Mouse (Mus musculus): ENCODE measurements around the gene Map2k3.
"Not testable (repeated sequence)": the region's sequence is repeated elsewhere in the genome, so short reads cannot be mapped to it uniquely, and the experiment has no call there.

The Map2k3 gene

DNA sequence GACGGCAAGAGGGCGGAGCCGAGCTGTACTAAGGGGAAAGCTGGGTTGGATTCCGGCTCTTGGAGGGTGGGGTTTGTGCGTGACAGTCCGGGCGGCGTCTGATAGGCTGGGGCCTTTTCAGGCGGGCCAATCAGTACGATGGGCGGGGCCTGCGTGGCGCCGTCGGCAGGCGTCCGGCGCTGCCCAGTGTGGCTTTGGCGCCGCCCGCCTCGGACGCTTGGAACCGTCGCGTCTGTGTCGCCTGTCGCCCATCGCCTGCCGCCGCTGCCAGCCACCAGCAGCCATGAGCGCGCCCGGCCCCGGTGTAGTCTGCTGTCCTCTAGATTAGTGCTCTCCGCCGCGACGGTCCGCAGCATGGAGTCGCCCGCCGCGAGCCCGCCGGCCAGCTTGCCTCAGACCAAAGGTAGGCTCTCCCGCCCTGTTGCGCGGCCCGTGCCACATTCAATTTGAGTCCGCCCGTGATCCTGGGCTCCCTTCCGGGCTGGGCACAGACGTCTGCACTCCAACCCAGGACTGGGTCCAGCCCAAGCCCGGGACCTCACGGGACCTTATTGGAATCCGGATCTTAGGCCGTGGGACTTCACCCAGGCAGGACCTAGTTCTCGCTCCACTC lies at the start of gene Map2k3:
TSS of gene Map2k3 (plus strand) at position 165 of the 613 bp plus-strand sequence.
- peak; percentile 97 for DNase-seq

DNA sequence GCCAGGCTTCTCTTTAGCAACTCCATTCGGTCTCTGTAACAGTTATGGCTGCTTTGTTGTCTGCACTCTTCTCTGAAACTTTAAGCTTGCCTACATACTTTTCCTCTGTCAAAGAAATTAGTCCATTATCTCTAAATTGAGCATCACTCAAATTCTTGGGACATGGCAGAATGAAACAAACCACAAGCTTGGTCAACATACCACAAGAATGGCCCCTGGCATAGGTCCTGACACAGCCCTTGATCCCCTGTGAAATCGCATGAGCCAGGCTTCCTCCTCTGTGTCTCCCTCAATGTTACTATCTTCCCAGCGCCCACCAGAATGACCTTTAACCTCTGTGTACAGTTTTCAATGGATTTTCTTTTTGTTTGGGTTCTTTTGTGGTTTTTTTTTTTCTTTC lies 49.4 kb upstream of the Map2k3 start:
- no peak for DNase-seq

DNA sequence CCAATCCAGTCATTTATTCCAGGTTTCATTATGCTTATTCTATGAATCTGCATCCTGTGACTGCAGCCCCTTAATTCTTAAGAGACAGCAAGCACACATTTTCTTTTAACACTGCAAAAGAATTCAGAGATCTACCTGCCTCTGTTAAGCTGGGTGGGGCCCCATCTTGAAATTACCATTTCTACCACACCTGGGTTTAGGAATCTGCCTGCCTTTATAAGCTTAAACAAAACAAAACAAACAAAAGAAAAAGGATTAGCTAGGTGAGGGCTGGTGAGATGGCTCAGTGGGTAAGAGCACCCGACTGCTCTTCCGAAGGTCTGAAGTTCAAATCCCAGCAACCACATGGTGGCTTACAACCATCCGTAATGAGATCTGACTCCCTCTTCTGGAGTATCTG lies 44.8 kb upstream of the Map2k3 start:
- not testable (repeated sequence) for DNase-seq

DNA sequence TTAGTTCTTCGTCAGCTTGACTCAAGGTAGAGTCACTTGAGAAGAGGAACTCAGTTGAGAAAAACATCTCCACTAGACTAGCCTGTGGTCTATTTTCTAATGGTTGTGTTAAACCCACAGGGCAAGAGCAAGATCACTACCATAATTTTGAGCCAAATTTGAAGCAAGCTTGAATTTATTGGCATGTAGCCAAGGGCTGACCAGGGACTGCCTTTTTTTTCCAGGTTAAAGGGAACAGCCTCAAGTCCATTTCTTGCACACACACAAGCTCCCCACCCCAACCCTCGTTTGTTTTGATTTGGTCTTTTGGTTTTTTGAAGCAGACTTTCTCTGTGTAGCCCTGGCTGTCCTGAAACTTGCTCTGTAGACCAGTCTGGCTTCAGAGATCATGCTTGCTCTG lies 42.0 kb upstream of the Map2k3 start:
- DNase-seq = no peak

DNA sequence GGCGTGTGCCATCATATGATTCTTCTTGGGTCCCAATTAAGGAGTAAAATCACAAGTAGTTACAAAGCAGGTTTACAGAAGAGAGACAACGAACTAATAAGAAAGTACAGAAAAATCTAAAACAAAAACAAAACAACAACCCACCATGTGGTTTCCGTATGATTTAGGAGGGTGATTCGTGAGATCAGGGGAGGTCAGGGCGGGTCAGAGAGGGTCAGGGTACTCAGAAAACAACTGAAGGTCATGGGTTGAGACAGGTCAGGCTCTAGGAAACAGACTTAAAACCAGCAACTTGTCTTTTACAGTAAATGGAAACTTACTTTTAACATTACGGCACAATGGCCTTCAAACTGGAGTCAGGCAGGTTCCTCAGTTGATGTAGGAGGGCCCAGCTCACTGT lies 41.5 kb upstream of the Map2k3 start:
- no peak for DNase-seq

DNA sequence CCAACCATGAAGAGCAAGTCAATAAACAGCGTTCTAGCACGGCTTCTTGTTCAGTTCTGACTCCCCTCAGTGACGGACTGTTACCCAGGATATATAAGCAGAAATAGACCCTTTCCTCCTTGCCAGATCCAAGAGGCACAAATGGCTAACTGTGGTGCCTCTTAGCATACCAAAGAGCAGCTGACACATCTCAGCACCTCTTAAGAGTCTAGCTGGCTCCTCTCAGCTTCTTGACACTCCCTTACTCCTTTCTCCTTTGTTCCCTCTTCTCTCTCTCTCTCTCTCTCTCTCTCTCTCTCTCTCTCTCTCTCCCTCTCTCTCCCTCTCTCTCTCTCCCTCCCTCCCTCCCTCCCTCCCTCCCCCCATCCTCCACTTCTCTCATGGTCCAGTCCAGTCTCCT lies 41.1 kb upstream of the Map2k3 start:
- no peak for DNase-seq

DNA sequence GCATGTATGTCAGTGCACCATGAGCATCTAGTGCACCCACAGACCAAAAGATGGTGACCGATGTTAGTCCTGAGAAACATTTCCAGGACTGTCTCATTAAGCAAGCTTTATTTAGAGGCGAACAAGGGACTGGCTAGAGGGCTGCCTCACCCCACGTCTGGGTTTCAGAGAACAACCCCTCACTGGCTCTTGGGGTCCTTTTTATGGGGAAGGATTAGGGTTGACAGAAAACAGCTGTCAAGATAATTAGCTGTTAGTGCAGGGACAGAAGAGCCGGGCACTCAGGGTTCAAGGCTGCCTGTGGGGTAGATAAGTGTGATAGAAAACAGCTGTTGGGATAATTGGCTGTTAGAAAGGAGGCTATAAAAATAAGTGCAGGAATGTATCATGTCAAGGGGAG lies 35.9 kb upstream of the Map2k3 start:
- no peak for DNase-seq

DNA sequence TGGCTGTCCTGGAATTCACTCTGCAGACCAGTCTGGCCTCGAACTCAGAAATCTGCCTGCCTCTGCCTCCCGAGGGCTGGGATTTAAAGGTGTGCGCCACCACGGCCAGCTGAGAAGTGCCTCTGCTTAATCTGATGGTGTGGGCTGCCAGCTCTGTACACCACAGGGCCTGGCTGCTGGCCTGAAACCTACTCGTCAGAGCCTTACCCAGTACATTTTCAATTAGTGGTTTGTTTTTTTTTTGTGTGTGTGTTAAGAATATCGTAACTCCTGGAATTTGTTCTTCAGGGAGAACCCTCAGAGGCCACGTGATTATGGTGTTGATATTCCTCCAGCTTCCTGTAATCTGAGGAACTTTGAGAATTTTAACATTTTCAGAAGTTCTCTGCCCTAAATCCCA lies 29.8 kb upstream of the Map2k3 start:
- DNase-seq = no peak

DNA sequence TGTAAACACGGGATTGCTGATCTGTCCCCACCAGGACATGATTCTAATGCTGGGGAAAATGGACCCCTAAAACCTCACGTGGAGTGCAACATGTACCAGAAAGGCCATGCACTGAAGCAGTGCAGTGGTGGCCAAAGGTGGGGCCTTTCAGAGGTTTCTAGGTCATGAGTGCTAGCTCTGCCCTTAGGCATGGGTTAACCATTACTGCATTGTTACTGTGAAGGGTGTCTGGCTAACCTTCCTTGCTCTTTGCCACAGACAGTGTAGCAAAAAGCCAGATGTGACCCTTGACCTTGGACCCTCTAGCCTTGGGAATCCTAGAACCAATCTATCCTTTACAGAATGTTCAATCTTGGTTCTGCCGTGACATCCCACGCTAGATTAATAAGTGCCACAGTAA lies 29.3 kb upstream of the Map2k3 start:
- DNase-seq = no peak

DNA sequence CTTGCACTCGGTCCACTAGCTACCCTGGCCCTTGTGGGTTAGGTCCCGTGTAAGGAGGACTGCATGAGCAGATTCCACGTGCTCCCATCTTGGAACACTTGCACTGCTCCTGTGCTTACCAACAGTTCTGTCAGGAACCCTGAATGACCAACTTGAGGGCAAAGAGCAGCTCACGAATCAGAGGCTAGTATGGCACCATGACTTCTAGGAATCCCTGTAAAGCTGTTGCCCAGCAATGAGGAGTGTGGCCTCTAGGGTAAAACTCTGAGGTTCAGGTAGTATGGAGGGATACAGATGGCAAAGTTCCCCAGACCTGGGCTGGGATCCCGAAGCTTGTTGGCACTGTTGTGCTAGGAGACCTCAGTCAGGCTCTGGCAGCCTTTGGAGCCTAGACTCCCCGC lies 28.2 kb upstream of the Map2k3 start:
- no peak for DNase-seq

DNA sequence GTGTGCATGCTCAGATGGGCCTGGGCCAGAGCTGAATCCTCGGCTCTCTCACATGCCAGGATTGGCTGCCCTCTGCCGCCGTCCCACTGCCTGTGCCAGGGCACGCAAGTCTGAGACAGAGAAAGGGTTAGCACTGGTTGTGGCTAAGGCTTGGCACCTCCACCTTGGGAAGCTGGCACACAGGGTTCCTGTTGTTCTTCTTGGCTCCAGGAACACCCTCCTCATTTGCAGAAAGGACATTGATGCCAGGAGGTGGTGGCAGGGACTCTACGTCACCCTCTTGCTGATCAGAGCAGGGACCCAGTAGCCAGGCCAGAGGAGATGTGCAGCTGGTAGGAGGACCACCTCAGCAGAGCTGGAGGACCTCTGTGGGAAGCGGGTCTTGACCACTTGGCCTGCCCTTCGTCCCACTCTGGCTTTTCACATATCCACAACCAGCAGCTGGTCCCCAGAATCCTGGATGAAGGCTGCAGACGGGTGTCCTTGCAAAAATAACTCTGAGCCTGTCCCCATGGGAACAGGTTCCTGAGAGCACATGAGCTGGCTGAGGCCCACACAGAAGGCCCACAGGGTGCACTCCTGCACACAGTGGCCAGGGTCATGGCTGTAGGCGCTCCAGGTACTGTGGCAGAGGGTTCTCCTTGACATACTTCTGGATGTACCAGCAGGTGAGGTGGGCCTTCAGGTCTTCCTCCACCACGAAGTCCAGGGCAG lies 26.3 kb upstream of the Map2k3 start:
- no peak for DNase-seq

DNA sequence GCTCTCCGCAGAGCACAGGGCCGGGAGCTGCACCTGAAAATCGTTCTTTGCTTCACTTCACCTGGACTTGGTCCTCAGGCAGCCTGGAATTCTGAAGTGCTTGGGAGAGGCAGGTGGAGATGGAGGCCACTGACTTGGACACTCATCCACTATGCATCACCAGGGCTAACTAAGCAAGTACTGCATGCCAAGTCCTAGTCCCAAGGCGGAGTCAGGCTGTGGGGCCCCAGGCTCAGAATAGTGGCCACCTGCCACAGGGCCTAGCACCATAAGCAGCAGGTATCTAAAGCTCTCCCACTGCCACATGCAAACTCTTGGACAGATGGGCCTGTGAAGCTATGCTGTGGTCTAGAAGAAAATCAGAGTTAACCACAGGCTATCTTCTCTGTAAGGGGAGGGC lies 25.4 kb upstream of the Map2k3 start:
- DNase-seq = no peak

DNA sequence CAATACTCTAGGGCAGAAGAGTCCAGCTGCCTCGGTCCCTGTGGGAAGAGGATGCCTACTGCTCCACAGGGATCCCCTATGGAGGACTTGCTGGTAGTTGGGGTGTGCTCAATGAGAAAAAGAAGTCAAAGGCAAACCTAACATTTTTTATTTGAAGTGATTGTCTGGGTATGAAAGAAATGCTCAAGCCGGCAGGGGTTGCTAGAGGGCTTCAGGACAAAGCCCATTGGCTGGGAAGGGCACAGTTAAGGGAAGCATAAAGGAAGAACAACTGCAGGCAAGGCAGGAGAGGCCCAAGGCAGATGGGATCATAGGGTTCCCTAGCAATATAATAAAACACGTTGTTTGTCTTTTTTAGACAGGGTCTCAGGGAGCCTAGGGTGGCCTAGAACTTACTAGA lies 23.8 kb upstream of the Map2k3 start:
- no peak for DNase-seq

DNA sequence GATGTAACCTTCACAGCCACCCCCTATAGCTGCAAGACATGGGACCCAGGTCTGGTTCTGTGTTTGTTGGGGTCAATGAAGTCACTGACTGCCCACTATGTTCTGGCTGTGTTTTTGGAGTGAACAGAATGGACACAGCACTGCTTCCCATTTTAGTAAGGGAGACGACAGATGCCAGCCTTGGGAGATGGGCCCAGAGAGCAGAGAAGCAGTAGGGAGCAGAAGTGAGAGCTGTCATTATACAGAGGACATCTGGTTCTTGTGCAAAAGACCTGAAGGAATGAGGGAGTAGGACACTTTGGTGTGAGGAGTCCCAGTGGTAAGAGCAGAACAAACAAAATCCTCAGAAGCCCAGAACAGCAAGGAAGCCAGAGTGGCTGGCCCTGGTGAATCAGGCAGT lies 22.2 kb upstream of the Map2k3 start:
- DNase-seq = no peak

DNA sequence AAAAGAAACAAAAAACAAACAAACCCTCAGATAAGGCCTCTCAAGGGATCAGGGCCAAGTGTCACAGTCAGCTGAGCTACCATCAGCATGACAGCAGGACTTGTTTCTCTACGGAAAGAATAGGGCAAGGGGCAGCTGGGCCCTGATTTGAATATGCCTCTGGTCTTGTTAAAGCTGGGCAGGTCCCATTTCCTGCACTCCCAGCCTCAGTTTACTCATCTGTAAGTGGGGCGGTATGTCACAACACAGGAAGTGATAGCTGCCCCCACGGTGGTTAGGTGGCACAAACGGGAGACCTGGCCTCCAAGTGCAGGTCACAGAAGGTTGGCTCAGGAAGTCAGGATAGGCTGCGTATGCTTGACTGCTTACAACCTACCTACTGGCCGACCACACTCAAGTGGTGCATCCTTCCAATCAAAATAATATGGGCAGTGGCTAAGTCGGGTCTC lies 19.3 kb upstream of the Map2k3 start:
- no peak for DNase-seq

DNA sequence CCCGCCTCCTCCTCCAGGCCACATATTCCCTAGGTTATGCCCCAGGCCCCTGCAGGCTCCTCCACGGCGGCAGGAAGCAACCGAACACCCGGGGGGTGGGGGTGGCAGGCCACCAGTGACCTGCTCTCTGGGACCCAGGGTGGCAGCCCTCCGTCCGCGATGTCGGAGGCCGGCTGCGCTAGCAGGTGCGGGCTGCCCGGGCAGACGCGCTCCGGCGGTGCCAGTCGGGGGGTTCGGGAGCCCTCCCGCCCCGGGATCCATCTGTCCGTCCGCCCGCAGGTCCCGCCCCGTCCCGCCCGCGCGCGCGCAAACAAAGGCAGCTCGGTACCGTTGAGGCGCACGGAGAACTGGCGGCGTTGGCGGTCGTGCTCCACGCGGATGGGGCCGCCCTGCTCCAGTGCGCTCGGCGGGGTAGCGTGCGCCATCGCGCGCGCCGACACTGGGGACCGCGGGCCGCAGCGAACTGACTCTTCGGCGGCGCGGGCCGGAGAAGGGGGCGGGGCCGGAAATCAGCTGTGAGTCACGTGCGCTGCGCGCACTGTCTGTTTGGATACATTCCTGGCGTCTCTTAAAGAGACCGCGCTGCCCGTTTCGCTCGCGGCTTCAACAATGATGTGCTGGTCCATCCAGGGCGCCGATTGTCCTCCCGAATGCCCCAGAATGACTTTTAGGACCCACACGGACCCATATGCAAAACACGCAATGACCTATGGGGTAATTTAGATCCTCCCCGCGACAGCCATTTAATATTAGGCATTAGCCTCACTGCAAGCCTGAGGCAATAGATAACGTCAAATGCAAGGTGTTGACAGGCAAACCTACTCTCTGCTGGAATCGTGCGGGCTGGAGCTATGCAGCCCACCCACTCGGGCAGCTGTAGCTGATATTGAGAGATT lies 18.3 kb upstream of the Map2k3 start:
- peak; percentile 91 for DNase-seq

DNA sequence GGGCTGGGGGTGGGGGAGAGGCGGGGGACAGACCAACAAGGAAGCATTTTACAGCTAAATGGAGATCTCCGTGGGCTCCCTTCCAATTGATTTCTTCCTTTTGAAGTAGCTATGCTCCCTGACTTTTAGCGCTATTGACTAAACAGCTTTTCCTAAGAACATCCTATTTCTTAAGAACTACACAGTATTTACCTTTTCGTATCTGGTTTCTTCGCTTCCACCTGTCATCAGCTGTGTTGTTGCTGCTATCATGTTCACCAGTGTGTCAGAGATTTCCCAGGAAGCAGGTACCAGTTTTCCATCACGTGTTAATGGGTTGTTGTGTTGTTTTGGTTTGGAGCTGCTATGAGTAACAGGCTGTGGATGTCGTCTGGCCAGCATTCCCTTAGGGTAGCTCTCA lies 17.3 kb upstream of the Map2k3 start, which contains the start of gene Natd1:
TSS of gene Natd1 (minus strand) at position 260 of the 400 bp plus-strand sequence.
- no peak for DNase-seq

DNA sequence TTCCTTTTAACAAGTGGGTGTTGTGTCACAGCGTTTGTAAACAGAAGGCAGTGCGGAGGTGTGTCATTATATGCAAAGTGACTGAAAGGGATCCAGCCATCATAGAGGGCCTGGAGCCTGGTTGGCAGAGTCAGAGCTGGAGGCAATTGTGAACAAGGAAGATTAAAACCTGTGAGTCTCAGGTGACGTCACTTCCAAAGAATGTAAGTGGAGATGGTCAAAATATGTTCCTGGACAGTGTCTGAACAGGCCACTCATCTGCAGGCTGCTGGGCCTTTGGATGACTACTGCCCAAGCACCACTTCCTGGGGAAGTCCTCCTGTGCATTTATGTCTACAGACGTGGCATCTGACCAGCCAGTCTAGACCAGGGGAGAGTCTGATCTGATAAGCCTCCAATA lies 16.6 kb upstream of the Map2k3 start:
- DNase-seq = no peak

DNA sequence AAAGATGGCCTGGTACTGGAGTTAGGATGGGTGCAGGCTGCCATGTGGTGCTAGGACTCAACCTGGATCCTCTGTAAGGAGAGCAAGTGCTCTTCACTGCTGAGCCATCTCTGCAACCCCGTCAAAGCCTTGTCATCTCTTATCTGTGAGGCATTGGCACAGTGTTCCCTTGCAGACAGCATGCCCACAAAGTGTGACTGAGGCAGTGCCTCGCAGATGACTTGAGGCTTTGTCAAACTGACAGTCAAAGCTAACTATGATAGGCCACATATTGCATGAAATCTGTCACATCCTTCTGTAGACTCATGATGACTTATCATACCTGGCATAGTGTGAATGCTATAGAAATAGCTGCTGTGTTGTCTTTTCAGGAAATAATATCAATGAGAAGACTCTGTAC lies 11.8 kb upstream of the Map2k3 start:
- peak; percentile 56 for DNase-seq

DNA sequence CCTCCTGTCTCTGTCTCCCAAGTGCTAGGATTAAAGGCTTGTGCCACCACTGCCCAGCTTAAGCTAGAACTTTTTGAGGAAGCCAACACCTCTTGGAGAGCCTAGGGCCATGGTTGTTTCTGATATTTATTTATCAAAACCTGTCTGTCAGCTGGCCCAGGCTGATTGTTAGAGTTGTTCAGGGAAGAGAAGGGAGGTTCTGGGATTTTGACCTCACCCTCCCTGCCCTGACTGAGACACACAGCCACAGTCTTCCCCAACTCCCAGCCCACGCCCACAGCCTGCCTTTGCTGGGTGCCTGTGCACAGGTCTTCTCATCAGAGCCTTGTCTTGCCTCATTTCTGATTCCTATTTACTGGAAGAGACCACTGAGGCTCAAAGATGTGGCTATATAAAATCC lies 9.6 kb upstream of the Map2k3 start:
- DNase-seq = no peak

DNA sequence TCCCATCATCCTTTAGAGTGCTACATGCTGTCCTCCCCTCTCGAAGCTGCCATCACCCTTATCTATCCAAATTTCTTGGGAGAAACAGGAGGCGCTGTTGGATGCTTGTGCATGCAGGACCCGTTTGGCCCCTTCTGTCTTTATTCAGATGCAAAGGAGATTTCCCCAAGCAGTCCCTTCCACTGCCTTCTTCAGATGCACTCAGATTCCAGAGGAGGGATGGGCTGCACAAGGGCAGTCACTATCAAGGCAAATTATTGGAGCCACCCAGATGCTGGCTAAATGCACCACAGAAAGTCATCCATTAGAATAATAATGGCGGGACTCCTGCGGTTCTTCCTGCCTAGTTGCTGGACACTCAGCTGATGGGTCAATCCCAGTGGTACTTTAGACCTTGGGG lies 8.9 kb upstream of the Map2k3 start:
- no peak for DNase-seq

DNA sequence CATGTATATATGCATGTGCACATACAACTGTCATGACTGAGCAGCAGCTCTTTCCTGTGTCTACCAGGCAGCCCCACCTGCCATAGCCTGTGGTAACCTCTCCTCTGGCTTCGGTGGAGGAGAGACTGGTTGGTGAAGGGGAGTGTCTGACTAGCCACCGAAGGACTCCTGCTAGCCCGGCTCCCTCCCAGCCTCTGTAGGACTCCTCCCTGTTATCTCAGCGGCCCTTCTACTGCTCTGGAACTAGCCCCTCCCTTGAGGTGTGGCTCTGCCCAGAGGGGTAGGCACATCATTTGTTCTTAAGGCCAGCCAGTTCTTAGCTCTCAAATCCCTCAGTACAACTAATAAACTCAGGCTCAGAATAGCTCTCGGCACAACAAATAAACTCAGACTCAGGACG lies 7.3 kb upstream of the Map2k3 start:
- DNase-seq = no peak

DNA sequence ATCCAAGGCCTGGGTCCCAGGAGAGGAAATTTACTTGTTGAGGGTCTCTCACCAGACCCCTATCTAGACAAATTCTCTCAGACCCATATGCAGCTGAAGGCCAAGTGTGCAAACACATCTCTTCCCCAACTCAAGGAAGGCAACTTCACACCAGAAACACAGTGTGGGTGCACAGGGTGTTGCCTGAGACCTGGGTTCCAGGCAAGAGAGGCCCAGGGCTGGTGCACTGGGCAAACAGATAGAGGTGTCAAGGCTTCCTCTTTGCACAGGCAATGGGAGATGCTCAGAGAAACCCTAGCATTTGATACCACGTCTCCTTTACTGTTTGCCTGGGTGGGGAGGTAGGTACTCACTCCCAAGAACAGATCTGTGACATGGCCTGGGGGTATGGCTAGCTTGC lies 6.9 kb upstream of the Map2k3 start:
- DNase-seq = no peak

DNA sequence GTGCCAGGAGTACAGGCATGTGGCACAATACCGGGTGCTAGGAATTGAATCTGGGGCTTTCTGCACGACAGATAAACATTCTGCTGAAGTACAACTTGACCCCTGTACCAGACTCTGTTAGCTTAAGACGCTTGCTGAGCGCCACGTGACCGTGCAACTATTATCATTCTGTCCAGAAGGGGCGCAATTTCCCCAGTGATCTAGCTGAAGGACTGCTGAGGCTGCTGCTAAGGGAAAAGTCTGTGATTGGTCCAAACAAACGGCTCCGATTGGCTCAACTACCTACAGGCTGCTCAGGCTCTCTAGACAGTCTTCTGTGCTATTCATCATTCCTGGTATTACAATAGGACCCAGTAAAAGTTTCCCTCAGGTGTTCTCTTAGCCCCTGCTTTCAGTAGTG lies 4.6 kb upstream of the Map2k3 start:
- DNase-seq = peak; percentile 90
